Mouse (Mus musculus) natural killer cell, adult 2 months (primary cell): ENCODE results near the gene Poc1a.

ENCODE experiments used
- DNase-seq, 2 experiments: peaks; one replicate each; pipeline ENCODE4 v3.0.0; 2022; ENCODE audit warnings: low spot score in 2 of 2

Gene Poc1a

GRCm38 (mm10) chr9:106367592-106368111 is 86.8 kb downstream of the Poc1a start:
- DNase-seq = peak; percentile 95 to 98

GRCm38 (mm10) chr9:106368112-106368717 is 87.4 kb downstream of the Poc1a start, which contains the start of gene Dusp7:
Gene Dusp7, plus strand, starts transcription at chr9:106368632.
- DNase-seq = peak; percentile 35 to 55

- peak; percentile 20 to 39 for DNase-seq
Observed at GRCm38 (mm10) chr9:106368831-106369501, 88.1 kb downstream of the Poc1a start.

GRCm38 (mm10) chr9:106369801-106370485 is 89.1 kb downstream of the Poc1a start:
- no peak for DNase-seq

- DNase-seq = no peak
Observed at GRCm38 (mm10) chr9:106370620-106371383, 89.9 kb downstream of the Poc1a start.

- DNase-seq = no peak
Observed at GRCm38 (mm10) chr9:106371384-106371671, 90.5 kb downstream of the Poc1a start.

- peak; percentile 46 to 57 for DNase-seq
Observed at GRCm38 (mm10) chr9:106371776-106372175, 90.9 kb downstream of the Poc1a start.

- peak; percentile 60 to 72 for DNase-seq
Observed at GRCm38 (mm10) chr9:106372431-106373412, 91.9 kb downstream of the Poc1a start.

- DNase-seq = no peak
Observed at GRCm38 (mm10) chr9:106373973-106374372, 93.1 kb downstream of the Poc1a start.

- DNase-seq = no peak
Observed at GRCm38 (mm10) chr9:106377247-106377646, 96.4 kb downstream of the Poc1a start.

- no peak for DNase-seq
Observed at GRCm38 (mm10) chr9:106378045-106378444, 97.2 kb downstream of the Poc1a start.

GRCm38 (mm10) chr9:106378753-106379152 is 97.9 kb downstream of the Poc1a start:
- no peak for DNase-seq

- peak; percentile 20 to 23 for DNase-seq
Observed at GRCm38 (mm10) chr9:106386181-106386864, 105.5 kb downstream of the Poc1a start.

GRCm38 (mm10) chr9:106392828-106393527 is 112.1 kb downstream of the Poc1a start:
- no peak for DNase-seq

- no peak for DNase-seq
Observed at GRCm38 (mm10) chr9:106393548-106393947, 112.7 kb downstream of the Poc1a start.

- peak in 1 of 2 experiments; percentile 24 for DNase-seq
Observed at GRCm38 (mm10) chr9:106394649-106395602, 114.1 kb downstream of the Poc1a start.

GRCm38 (mm10) chr9:106397733-106398132 is 116.9 kb downstream of the Poc1a start:
- no peak for DNase-seq

GRCm38 (mm10) chr9:106398667-106399311 is 117.9 kb downstream of the Poc1a start:
- DNase-seq = no peak
